Mouse (Mus musculus): Measurements from ENCODE around the gene Naa35. TPM values are rescaled to one million over a fixed set of nuclear protein-coding genes. Genes with fewer than 3 reads are reported as not detected.

Gene Naa35
- 112 and 114 TPM in 2 replicates for polyA plus RNA-seq (2012; rRNA removed)

GRCm38 (mm10) chr13:59584947-59585647 is at the start of gene Naa35, which contains the start of gene Agtpbp1:
Gene Naa35, plus strand, starts transcription at chr13:59585259.
Gene Agtpbp1, minus strand, starts transcription at chr13:59585227.

GRCm38 (mm10) chr13:59675151-59676011 is 90.3 kb downstream of the Naa35 start, which contains the start of gene Golm1:
Gene Golm1, minus strand, starts transcription at chr13:59675811.

Other genes starting within 250 kb of the Naa35 start
- 61.7 and 66.3 TPM in 2 replicates for gene Agtpbp1, start within 50 bp of the Naa35 start, polyA plus RNA-seq (2012; rRNA removed)
- 12.1 and 14.7 TPM in 2 replicates for gene Golm1, start 90.6 kb downstream of the Naa35 start, polyA plus RNA-seq (2012; rRNA removed)
- not detected in 2 replicates for gene 4921517D22Rik, start 108.8 kb downstream of the Naa35 start, polyA plus RNA-seq (2012; rRNA removed)
- 0.01 and 0.03 TPM in 2 replicates for gene Spata31d1a, start 125.1 kb downstream of the Naa35 start, polyA plus RNA-seq (2012; rRNA removed)
- 0.03 TPM in 2 replicates for gene Spata31d1b, start 127.0 kb downstream of the Naa35 start, polyA plus RNA-seq (2012; rRNA removed)
- not detected in 2 replicates for gene Spata31d1d, start 146.5 kb downstream of the Naa35 start, polyA plus RNA-seq (2012; rRNA removed)
- gene 1700014D04Rik, start 161.5 kb downstream of the Naa35 start, polyA plus RNA-seq (2012; rRNA removed): 0.11 and 0.23 TPM in 2 replicates
- gene Isca1, start 184.6 kb downstream of the Naa35 start, polyA plus RNA-seq (2012; rRNA removed): 132 and 140 TPM in 2 replicates
- 0.76 TPM in 1 of 2 replicates, not detected in the other for gene Gm49354, start 197.0 kb downstream of the Naa35 start, polyA plus RNA-seq (2012; rRNA removed)
- gene Tut7, start 237.9 kb downstream of the Naa35 start, polyA plus RNA-seq (2012; rRNA removed): 34.1 and 35.5 TPM in 2 replicates

Measured in central nervous system, embryonic 18 days (tissue).